Mouse (Mus musculus) right cerebral cortex, postnatal 25 days (tissue): ENCODE data around the gene Ift27.

ENCODE experiments used
- DNase-seq: peaks from one replicate; pipeline ENCODE4 v3.0.0; 2022

Gene Ift27

GRCm38 (mm10) chr15:78173972-78174886, at the start of gene Ift27:
Ift27 (minus strand) TSS chr15:78174107.
- peak; percentile 98 for DNase-seq

DNA sequence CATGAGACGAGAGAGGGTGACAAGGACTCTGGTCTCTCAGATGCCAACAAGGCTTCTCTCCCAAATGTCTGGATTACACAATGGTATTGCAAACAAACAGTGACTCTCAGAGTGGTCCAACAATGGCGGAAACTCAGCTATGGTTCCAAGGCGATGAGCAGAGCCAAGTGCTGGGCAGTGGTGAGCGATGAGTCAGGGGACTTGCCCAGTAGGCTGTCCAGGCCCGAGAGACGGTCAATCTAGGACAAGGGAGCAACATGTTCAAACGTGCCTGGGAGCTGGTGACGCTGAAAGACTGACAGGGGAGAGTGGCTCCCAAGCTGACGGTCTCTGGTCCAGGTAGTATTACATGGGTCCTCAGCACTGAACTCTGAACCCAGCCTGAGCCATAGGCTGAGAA, 41.4 kb upstream of the Ift27 start:
- DNase-seq, result no peak

GRCm38 (mm10) chr15:78211367-78211766, 37.5 kb upstream of the Ift27 start:
- DNase-seq, result no peak

DNA sequence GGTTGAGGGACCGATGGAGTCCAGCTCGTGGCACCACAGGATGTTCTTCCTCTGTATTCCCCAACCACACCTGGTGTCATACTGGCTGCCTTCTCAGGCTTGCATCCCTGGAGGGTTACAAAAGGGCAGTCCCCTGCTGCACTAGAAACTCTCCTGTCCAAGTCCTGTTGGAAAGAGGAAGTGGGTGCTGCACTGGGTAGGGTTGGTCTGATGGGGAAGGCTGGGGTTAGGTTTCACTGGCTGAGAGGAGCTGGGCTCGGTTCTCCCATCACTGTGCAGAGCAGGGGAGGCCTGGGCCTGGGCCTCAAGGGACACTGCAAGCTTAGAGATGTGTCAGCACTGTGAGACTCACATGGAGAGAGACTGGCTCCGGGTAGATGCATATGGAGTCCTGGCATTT, 36.3 kb upstream of the Ift27 start:
- no peak for DNase-seq

GRCm38 (mm10) chr15:78206312-78206711, 32.4 kb upstream of the Ift27 start, which contains the start of gene Pvalb:
Pvalb (minus strand) TSS chr15:78206400.
- DNase-seq, result no peak

GRCm38 (mm10) chr15:78205192-78205591, 31.3 kb upstream of the Ift27 start:
- DNase-seq, result no peak

GRCm38 (mm10) chr15:78204053-78204847, 30.3 kb upstream of the Ift27 start:
- peak; percentile 61 for DNase-seq

DNA sequence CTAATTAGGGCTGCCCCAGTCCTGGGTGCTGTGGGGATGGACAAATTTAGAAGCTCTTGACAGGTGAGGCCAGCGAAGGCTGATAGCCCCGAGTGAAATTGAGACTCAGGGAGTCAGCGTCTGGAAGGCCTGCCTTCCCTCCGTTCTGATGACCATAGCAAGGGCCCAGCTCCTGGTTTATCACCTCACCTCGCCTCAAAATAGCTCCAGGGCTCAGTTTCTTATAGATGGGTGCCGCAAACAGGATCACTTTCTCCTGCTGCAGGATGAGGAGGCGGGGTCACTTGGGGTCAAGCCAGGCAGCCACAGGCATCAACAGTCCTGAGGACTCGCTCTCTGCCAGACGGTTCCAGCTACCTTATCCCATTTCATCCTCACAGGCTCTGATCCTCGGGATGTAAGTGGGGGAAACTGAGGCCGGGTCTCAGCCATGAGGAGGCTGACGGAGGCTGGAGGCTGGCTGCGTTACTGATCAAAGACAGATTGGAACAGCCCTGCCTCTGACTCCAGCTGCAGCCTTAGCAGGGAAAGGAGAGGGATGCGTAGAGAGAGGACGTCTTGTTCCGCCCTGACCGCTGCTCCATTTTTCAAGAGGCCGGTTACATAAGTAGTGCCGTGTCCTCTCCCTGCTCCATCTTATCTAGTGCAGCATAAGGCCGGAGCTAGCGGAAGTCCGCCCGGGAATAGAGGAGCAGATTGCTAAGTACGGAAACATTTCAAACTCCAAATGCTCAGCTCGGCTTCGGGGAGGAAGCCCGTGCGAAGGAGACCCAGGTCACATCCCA, 21.4 kb upstream of the Ift27 start:
- DNase-seq, result no peak

DNA sequence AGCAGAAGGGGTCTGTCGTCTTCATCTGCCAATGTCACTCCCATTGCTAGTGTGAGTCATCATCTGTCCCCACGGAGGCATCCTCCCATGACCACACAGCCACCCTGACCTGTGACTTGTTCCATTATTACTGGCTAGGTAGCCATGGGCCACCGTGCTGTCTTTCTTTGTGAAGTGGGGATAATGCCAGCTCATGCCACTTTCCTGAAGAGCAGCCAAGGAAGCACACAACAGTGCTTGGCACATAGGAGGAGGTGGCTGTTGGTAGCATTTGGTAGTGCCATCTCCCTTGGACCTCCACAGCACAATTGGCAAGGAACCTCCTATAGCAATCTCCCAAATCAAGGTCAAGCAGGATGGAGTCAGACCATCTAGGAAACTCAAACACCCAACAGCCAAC, 20.4 kb upstream of the Ift27 start:
- no peak for DNase-seq

GRCm38 (mm10) chr15:78189636-78190035, 15.7 kb upstream of the Ift27 start:
- no peak for DNase-seq

DNA sequence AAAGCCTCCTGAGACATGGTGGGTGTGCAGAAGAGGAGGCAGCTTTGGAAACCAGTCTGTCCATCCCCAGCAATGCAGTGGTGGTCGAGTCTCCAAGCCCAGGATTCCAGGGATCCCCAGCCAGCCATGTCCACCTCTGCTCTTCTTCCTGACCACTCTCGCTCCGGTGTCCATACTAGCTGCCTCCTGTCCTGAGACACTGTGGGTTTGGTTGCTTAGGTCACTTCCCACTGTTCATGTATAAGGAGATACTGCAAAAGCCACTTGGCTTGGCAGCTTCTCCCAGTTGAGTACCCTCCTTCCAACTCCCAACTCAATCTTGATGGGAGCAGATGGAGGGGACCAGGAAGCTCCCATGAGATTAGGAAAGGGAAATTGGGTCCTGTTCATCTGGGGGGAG, 14.6 kb upstream of the Ift27 start:
- DNase-seq, result no peak

DNA sequence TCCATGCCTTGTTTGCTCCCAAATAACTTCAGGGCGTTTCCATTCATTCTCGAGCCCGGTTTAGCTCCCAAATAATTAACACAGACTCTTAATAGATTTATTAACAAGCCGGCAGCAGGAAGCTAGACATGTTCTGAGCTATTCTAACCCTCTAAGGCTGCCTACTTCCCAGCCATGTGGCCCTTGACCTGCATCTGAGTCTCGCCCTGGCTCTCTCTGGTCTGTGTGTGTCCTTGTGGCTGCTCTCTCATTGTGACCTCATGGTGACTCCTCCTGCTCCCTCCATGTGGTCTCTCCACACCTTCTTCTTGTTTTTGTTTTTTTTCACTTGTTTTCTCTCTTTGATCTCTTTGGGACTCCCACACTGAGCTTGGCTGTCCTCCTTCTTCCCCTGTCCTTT, 13.0 kb upstream of the Ift27 start:
- no peak for DNase-seq

DNA sequence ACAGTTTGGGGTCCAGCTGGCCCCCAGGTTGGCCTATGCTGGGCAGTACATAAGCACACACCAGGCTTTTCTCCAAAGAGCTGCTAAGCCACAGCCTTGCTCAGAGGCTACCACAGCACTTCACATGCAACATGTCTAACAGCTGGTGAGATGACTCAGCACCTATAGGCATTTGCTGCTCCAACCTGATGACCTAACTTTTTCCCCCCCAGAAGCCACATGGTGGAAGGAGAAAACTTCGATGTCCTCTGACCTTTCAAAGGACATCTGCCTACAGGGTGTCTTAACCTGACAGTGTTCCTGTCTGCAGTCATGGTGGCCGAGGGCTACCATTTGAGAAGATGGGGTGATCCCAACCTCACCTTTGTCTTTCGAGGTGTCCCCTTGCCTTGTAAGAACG, 11.7 kb upstream of the Ift27 start:
- DNase-seq, result no peak

- no peak for DNase-seq
These were observed 10.9 kb upstream of the Ift27 start for GRCm38 (mm10) chr15:78184855-78185254.

GRCm38 (mm10) chr15:78181701-78182405, 7.9 kb upstream of the Ift27 start:
- peak; percentile 37 for DNase-seq

- DNase-seq, result no peak
These were observed 5.9 kb upstream of the Ift27 start for GRCm38 (mm10) chr15:78179775-78180174.

- peak; percentile 89 for DNase-seq
These were observed 4.5 kb upstream of the Ift27 start for GRCm38 (mm10) chr15:78178397-78178796.

DNA sequence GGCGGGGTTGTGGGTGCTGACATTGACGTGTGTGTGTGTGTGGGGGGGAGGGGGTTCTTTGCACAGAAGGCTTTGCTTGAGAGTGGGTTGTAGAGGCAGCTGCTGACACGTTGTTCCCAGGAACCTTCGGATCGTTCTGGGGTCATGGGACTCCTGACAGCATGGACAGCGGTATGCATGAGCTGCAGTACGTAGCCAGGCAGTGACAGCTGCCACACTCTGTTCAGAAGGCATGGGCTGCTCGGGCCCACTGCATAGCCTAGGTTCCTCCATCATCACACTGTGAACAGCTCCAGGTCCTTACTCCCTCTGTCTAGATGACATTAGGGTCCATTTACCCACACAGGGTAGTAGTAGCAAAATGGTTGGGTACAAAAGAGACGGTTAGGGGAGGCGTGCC, 3.4 kb upstream of the Ift27 start:
- DNase-seq, result no peak

GRCm38 (mm10) chr15:78174887-78175245, 959 bp upstream of the Ift27 start:
- no peak for DNase-seq

DNA sequence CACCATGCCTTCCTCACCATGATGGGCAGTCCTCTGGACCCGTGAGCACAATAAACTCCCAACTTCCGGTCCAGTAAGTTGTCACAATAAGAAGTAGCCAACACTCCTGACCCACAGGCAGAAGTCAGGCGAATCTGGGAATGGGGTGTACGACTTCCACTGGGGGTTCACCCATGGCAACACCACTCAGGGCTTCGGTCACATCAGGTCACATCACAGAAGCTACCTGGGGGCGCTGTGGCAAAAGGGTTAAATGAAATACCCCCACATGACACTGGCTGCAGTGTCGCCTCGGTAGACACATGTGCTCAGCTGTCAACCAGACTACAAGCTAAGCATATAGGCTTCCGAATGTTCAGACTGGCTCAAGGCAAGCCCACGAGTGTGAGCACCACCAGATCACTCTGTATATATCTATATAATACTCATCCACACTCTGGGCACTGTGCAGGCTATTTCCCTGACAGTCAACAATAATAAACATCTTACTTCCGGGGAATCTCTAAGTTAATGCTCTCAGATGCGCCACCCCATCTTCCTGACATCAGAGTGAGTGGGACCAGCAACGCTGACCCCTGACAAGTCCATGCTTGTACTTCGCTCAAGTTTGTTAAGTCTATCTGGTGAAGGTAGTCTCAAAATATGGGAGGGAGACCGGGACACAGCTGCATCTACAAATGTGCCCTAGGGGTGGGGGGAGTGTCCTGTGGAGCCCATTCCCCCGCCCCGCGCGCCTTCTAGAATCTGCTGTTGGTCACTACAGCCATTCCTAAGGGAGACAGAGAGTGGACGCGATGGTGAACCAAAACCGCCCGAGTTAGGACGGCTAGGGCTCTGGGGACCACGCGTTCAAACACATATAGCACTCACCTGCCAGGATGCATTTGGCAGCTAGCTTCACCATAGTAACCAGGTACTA, 749 bp downstream of the Ift27 start:
- no peak for DNase-seq

DNA sequence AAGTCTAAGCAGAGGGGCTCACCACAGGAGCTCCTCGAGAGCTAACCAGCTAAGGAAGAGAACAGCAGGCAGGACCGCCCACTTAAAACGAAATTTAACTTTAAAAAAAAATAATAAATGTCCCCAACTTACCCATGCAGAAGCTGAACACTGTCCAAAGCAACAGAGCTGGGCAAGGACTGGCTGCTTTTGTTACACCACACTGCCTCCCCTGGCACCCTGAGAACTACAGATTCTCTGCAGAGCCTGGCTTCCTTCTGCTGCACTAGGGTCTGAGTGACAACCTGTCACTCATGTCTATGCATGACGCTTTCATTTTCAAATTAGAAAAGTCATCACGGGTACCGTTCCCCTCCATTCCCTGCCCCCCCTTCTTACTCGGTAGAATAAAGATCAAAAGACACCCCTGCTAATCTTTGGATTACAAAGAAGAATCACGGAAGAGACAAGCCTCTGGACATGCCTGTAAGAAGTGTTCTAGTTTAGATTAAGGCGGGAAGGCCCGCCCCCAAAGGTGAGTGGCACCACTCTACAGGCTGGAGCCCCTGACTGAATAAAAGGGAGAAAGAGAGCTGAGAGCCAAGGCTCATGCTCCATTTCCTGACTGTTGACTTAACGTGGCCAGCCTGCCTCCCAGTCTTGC, 1.5 kb downstream of the Ift27 start:
- DNase-seq, result no peak
